Mouse (Mus musculus): Measurements from ENCODE around the gene Krt33a.

Gene Krt33a

GRCm38 (mm10) chr11:100016112-100016511, at the start of gene Krt33a:
Gene Krt33a (minus strand): TSS chr11:100016212.
- DNase-seq (ENCODE audit: low spot score): no peak

DNA sequence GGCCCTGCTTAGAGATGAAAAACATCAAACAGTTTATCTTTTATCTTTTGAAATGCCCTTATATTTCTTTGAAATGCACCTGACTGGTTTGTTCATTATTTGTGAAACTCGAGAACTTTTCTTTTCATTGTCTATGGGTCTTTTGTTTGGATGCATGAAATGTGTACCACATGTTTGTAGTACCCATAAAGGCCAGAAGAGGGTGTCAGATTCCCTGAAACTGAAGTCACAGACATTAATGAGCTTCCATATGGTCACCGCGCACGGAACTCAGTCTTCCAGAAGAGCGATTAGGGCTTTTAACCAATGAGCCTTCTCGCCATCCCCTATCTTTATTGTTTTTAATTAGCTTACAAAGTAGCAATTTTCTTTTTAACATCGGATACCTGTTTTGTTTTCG, 42.9 kb upstream of the Krt33a start:
- no peak for DNase-seq (ENCODE audit: low spot score)

- no peak for DNase-seq (ENCODE audit: low spot score)
These were observed 40.0 kb upstream of the Krt33a start for GRCm38 (mm10) chr11:100055686-100056655.

GRCm38 (mm10) chr11:100050451-100050850, 34.4 kb upstream of the Krt33a start, which contains the start of gene Krt31:
Gene Krt31 (minus strand): TSS chr11:100050551.
- DNase-seq (ENCODE audit: low spot score): no peak

DNA sequence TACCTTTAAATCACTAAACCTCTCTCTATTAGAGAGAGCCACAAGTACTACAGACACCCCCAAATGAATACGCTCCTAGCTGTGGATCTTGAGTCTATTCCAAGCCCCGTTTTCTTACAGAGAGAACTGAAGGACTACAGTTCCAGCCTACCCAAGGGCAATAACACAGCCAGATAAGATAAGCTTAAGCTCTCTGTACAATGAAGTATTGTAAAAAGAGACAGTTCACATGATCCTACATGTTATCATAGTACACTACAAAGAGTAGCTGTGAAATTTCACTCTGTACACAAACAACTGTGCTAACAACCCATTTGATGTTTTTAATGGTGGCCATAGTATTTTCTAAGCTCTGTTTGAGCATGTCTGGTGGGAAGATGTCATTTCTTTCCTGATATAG, 31.2 kb upstream of the Krt33a start:
- DNase-seq (ENCODE audit: low spot score): no peak

DNA sequence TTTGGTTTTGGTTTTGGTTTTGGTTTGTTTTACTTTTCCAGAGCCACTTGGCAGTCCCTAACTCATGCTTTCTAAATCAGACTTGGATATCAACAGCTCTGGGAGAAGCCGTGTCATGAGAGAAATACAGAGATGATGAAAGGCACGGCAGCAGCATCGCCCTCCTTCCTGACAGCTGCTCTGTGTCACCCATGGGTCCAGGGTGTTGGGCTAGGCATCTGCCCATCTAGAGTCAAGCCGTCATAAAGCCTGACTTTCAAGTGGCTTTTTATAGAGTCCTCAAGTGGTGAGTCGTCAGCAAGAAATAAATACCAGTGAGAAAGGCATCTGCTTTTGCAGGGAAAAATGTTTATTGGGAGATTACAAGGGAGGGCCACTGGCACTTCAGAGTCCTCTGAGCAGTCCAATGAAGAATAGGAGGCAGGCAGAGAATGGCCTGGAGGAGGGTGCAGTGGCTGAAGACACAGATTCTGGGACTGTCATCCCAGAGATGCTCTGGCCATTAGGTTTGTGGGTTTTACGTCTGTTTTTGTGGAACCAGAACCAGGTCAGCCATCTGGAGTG, 30.4 kb upstream of the Krt33a start:
- DNase-seq (ENCODE audit: low spot score): no peak

DNA sequence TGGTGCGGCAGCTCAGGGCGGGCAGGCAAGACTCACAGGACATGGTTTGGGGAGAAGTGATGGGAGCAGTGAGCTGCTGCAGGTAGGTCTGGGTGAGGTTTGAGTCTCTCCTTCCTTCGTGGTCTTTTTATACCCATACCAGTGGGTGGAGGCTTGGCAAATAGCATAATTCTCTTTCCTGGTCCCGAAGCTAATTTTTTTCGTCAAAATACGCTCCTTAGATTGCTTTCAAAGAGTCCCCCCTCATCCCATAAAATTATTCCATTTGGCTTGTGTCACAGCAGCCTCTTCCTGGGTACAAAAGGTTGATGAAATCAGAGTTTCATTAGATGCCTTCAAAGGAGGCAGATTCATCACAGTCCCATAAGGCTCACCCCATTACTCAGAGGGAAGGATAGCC, 25.4 kb upstream of the Krt33a start, which contains the start of gene Krt34:
Gene Krt34, minus strand, starts transcription at position 101 of the 400 bp plus-strand sequence.
- no peak for DNase-seq (ENCODE audit: low spot score)

- DNase-seq (ENCODE audit: low spot score): no peak
These were observed 13.8 kb upstream of the Krt33a start, which contains the start of gene Krt33b for GRCm38 (mm10) chr11:100029768-100030167. Gene Krt33b (minus strand): TSS chr11:100029868.

- no peak for DNase-seq (ENCODE audit: low spot score)
These were observed 5.4 kb upstream of the Krt33a start for GRCm38 (mm10) chr11:100021438-100021837.

GRCm38 (mm10) chr11:100019466-100019865, 3.5 kb upstream of the Krt33a start:
- no peak for DNase-seq (ENCODE audit: low spot score)

DNA sequence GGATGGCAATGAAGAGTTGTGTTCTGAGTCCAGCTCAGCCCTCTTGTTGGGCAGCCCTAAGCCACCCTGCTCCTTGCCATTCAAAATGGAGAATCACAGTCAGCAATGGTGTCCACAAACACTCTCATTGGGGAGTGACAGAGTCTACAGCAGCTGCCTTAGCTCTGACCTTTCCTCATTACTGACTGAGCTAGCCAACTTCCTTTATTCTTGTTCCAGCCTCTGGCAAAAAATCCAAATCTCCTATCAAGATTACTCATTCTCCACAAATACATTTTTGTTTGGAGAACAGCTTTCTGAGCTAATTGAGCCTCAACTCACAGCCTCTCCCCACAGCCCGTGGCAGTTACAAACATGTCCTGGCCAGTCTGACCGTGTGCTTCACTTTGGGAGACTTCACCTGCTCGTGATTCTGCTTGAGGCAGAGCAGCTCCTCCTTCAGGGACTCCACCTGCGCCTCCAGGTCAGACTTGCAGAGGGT, 2.3 kb downstream of the Krt33a start:
- no peak for DNase-seq (ENCODE audit: low spot score)

- DNase-seq (ENCODE audit: low spot score): no peak
These were observed 5.3 kb downstream of the Krt33a start for GRCm38 (mm10) chr11:100010682-100011081.

DNA sequence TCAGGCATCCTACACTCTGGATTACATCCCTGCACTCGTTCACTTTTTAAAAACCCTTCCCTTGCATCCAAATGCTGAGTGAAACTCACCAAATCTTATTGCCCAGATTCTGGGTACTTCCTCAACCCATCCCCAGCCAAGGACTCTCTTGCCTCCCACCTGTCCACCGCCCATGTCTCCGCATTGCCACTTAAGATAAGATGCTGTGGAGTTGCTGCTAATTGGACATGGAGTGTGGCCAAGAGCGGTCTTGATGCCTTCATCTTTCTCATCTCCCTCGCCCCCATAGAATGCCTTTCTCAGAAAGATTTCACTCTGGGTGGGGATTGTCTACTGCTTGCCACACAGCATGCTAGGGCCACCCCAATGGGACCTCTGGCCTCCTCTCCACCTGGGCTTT, 7.7 kb downstream of the Krt33a start:
- no peak for DNase-seq (ENCODE audit: low spot score)

DNA sequence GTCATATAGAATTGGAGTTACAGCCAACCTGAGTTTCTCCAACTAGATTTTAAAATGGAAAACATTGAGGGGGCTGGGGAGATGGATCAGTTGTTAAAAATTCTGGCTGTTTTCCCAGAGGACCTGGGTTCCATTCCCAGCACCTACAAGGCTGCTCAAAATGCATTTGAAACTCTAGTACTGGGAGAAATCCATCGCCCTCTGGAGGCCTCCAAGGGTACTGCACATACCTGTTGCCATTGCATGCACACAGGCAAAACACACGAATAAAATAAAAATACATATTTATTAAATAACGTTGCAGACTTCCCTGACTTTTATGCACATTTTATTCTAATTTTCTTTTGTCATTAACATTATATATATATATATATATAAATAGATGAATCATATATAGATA, 9.4 kb downstream of the Krt33a start:
- DNase-seq (ENCODE audit: low spot score): no peak

GRCm38 (mm10) chr11:100005905-100006304, 10.1 kb downstream of the Krt33a start:
- no peak for DNase-seq (ENCODE audit: low spot score)

DNA sequence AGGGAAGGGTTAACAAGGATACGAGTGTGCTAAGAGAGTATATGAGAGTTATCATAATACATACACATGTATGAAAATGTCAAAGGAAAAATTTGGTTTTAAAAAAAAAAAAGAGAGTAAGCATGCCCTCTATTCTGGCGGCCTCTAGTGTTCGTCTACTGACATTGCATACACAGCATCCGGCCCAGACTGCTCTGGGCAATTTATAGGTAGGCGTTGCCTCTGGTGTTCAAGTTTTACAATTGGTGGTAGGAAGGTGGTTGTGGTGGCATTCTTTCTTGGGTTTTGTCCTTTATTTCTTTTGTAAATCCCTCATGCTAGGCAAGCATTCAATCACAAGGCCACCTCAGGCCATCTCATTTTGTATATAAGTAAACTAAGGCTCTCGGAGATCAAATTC, 11.2 kb downstream of the Krt33a start:
- peak; percentile 33 for DNase-seq (ENCODE audit: low spot score)

DNA sequence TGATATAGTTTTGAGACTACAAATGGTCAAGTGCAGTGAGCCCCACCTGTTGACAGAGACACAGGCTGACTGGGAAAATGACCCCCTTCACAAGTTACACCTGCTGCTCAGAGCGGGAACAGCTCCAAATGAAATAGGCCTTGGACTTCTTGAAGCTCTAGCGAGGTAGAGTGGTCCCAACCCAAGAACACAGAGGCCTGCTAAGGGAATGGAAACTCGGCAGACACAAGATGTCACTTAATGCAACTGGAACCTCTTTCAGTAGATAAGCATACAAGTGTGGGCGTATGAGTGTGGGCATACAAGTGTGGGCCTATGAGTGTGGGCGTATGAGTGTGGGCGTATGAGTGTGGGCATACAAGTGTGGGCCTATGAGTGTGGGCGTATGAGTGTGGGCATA, 16.9 kb downstream of the Krt33a start:
- DNase-seq (ENCODE audit: low spot score): no peak

DNA sequence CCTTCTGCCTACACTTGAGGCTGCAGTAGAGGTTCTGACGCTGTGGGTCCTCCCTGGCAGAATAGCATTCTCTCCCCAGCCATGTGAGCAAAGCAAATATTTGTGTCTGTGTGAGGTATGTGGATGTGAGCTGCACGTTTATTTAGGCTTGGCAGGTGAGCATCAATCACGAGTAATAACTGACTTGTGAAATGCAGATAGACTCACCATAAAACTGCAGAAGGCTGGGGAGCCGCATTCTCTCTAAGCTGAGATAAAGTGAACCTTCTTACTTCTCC, 21.7 kb downstream of the Krt33a start:
- DNase-seq (ENCODE audit: low spot score): no peak

DNA sequence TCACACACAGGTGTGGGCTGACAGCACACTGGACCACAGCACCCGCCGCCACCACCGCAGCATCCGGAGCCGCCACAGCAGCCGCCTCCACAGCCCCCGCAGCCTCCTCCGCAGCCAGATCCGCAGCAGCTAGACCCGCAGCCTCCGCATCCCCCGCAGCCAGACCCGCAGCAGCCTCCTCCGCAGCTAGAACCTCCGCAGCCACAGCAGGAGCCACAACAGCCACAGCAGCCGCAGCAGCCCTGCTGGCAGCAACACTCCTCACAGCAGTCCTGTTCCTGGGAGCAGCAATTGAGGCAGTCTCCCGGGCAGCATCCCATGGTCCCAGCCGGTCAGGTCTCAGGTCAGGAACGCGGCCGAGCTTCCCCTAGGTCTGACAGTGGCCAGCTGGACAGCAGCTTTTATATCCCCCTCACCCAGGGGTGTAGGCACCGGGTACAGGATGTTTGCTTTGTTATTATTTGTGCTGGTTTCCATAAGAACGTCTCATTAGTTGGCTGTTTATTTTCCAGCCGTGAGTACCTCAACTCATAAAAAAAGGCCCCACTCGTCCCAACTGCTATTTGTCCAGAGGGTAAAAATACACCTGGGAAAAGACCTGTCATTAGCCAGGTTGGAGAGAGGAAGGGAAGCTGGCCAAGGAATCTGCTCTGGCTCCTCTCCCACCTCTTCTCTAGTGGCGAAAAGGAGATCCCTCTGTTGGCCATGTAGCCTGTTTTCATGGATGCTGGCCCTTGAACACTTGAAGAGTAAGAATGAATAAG, 22.2 kb downstream of the Krt33a start, which contains the start of gene Krtap17-1:
Gene Krtap17-1, minus strand, starts transcription at position 375 of the 764 bp plus-strand sequence.
- no peak for DNase-seq (ENCODE audit: low spot score)

GRCm38 (mm10) chr11:99990571-99990970, 25.4 kb downstream of the Krt33a start:
- no peak for DNase-seq (ENCODE audit: low spot score)

DNA sequence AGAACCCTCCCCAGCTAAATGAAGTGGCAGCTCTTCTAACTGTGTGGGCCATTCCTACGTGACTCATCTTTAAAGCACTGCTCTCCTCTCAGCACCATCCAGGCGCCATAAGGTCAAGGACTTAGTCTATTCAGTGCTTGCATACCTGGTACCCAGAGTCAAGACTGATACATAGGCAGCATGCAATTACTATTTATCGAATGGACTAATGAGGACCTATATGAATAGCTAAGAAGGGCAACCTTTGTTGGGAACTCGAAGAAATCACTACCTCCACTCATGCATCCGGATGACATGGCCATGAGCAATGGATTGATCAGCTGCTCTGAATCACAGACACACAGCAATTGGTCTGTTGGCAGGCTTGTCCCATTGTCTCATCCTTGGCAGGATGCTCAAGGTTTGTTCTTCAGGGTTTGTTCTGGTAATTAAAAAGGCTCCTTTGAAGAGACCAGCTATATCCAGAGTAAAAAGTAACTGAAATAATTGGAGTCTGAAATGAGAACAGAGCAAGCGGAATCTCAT, 26.1 kb downstream of the Krt33a start:
- no peak for DNase-seq (ENCODE audit: low spot score)

DNA sequence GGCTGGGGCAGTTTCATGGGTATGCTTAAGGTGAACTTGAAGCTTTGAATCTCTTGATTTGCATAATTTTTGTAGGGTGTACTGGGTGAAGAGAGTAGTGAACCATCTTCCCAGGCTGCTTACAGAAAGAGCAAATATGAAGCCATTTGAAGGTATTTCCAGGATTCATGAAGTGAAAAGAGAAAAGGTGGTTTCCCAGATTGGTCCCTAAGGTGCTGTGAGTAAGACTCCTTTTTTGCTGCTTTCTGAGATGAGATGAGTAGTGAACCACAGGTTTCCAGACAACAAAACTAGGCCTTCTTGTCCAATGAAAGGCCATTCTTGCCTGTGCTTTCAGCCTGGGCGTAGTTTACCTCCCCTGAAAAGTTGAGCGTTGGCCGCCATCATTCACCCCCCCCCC, 27.5 kb downstream of the Krt33a start:
- DNase-seq (ENCODE audit: low spot score): no peak

All from ovary, postnatal 14 days (tissue).